Mouse (Mus musculus) forebrain, postnatal 0 days (tissue): ENCODE measurements around the gene Adh4. TPM values are rescaled to one million over a fixed set of nuclear protein-coding genes. Genes with fewer than 3 reads are reported as not detected.

ENCODE experiments used
- ATAC-seq: fragments of 200-750 bp; cut with Nextera tagmentation; 2 replicates; pipeline ENCODE4 v1.8.0; 2017; ENCODE audit warnings: mild to moderate bottlenecking, moderate library complexity
- DNase-seq: peaks from one replicate; pipeline ENCODE4 v3.0.0-alpha.2; 2015
- H3K27ac ChIP-seq: fragments of 300-500 bp; sonication (generic); 2 replicates; pipeline ENCODE4 v1.5.1; 2014; ENCODE audit warnings: low read depth, mild to moderate bottlenecking, antibody characterized with exemption, low read length, moderate library complexity, mixed read lengths
- H3K27me3 ChIP-seq: fragments of 300-500 bp; sonication (generic); 2 replicates; pipeline ENCODE4 v1.6.1; 2014; ENCODE audit warnings: mild to moderate bottlenecking, low read length, mixed read lengths; ENCODE audit not compliant: insufficient read depth
- H3K36me3 ChIP-seq: fragments of 300-500 bp; sonication (generic); 2 replicates; pipeline ENCODE4 v1.6.1; 2014; ENCODE audit warnings: mild to moderate bottlenecking, moderate library complexity; ENCODE audit not compliant: insufficient read depth
- H3K4me1 ChIP-seq: fragments of 300-500 bp; sonication (generic); 2 replicates; pipeline ENCODE4 v1.6.1; 2014; ENCODE audit warnings: antibody characterized with exemption; ENCODE audit not compliant: insufficient read depth
- H3K4me2 ChIP-seq: fragments of 300-500 bp; sonication (generic); 2 replicates; pipeline ENCODE4 v1.6.1; 2014; ENCODE audit warnings: low read depth, mild to moderate bottlenecking, moderate library complexity
- H3K4me3 ChIP-seq: fragments of 300-500 bp; sonication (generic); 2 replicates; pipeline ENCODE4 v1.5.1; 2014; ENCODE audit warnings: low read depth, low read length, mixed read lengths
- H3K9ac ChIP-seq: fragments of 300-500 bp; sonication (generic); 2 replicates; pipeline ENCODE4 v1.6.1; 2014; ENCODE audit warnings: mild to moderate bottlenecking
- H3K9me3 ChIP-seq: fragments of 300-500 bp; sonication (generic); 2 replicates; pipeline ENCODE4 v1.6.1; 2016; ENCODE audit warnings: low read length
- CTCF ChIP-seq: sonication (generic); IDR thresholded peaks from 2 replicates; pipeline ENCODE4 v1.5.1; 2016; ENCODE audit warnings: antibody characterized with exemption, control low read depth, low read depth
- WGBS: fragments of 180-500 bp; shearing (Covaris S2); extraction: QIAGEN DNeasy Blood & Tissue Kit; methylation state at CpG from one replicate; pipeline ENCODE4 v1.1.7; 2014; 5-methylcytosine and 5-hydroxymethylcytosine counted together
- polyA plus RNA-seq: library from polyadenylated mRNA; unstranded; fragments of >200 nt; fragmentation: Nextera tagmentation; extraction: Ambion mirVana; gene quantifications from 2 replicates; pipeline ENCODE4 v1.2.1, GENCODE M21; 2015
- total RNA-seq: library from RNA; depleted of rRNA; stranded (reverse); fragments of >200 nt; gene quantifications from 2 replicates; pipeline ENCODE4 v1.2.3, GENCODE M21; 2014

Adh4 gene
- total and polyA plus RNA-seq, 2 experiments from 2014 or later: not detected

GRCm38 (mm10) chr3:138387155-138387554 lies 28.1 kb upstream of the Adh4 start:
- no peaks in the 10 kb centered on the region for H3K27me3 ChIP-seq
- H3K4me3 ChIP-seq: no peak overlapping the region
- no peak for ATAC-seq
- no peak for DNase-seq
- no peak overlapping the region for H3K4me2 ChIP-seq
- no peaks in the 10 kb centered on the region for H3K4me1 ChIP-seq
- H3K27ac ChIP-seq: no peak overlapping the region
- no peaks in the 10 kb centered on the region for H3K9me3 ChIP-seq
- no peak for TF ChIP-seq CTCF
- H3K9ac ChIP-seq: no peak overlapping the region
- WGBS: 91% methylated on average over 6 of the region's 6 CpGs
- H3K36me3 ChIP-seq: no peaks in the 10 kb centered on the region

DNA sequence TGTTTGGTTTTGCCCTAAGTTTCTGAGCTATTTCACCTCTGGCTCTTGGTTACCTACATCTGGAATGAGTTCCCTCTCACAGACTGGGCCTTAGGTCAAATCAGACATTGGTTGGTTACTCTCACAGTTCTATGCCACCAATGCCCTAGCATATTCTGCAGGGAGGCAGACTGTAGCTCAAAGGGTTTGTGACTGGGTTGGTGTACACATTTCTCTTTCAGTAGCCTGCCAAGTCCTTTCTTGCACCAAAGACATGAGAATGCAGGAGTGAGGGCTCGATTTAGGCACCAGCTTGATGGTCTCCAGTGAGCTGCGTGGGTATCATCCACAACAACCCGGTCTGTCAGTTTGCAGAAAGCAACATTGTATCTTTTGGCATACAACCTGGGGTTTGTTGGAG lies 10.4 kb upstream of the Adh4 start:
- Histone ChIP-seq H3K4me3 (no peak overlapping the region), H3K4me2 (no peak overlapping the region), H3K4me1 (no peaks in the 10 kb centered on the region), H3K27ac (no peak overlapping the region), H3K9me3 (no peaks in the 10 kb centered on the region), H3K36me3 (no peaks in the 10 kb centered on the region), H3K27me3 (no peaks in the 10 kb centered on the region), H3K9ac (no peak overlapping the region)
- ATAC-seq: no peak
- no peak for TF ChIP-seq CTCF
- 70% methylated on average over 3 of the region's 3 CpGs for WGBS
- no peak for DNase-seq

DNA sequence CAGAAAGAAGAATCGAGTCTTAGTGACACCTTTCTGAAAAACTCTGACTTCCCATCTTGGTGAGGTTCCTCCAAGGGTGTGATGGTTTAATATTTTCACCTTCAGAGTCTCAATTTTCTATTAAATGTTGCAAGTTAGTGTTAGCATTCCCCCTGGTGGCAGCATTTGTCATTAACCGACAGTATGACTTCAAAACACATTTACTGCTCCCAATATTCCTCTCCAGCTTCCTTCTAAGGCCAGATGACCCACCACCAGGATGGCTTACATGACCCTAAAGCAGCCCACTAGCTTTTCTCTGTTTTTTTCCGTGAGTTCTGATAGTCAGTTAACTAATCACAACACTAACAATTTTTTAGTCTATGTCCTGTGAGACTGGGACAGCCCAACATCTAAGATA lies 9.9 kb upstream of the Adh4 start:
- H3K4me1 ChIP-seq: no peaks in the 10 kb centered on the region
- 44% methylated on average over 3 of the region's 3 CpGs for WGBS
- no peak for ATAC-seq

DNA sequence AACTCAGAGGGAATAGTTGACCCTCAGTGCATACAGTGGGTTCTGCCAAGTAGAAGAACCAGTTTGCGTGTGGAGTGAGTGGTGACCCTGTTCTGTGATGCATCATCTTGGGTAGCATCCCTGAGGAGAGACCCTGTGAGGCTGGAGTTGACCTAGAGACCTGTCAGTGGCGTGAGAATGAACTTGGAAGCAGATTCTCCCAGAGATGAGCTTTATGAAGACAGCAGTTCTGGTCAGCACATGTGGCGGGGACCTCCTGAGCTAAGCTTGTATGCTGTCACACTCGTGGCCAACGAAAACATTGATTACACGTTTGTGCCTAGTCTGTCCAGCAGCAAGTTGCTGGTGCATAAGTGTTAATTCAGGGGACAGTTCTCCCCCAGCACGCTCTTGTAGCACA lies 9.4 kb upstream of the Adh4 start:
- DNase-seq (no peak), ATAC-seq (no peak)
- Histone ChIP-seq H3K27me3 (no peaks in the 10 kb centered on the region), H3K4me2 (no peak overlapping the region), H3K4me1 (no peaks in the 10 kb centered on the region), H3K4me3 (no peak overlapping the region), H3K9ac (no peak overlapping the region), H3K27ac (no peak overlapping the region), H3K9me3 (no peaks in the 10 kb centered on the region), H3K36me3 (no peaks in the 10 kb centered on the region)
- WGBS: 87% methylated on average over 7 of the region's 7 CpGs
- TF ChIP-seq CTCF: no peak

More for the DNA sequence above, 9.9 kb upstream of the Adh4 start:
- no peaks in the 10 kb centered on the region for H3K27me3 ChIP-seq
- H3K4me2 ChIP-seq: no peak overlapping the region
- peak; percentile 74 for TF ChIP-seq CTCF
- H3K27ac ChIP-seq: no peak overlapping the region
- H3K9me3 ChIP-seq: no peaks in the 10 kb centered on the region
- no peak overlapping the region for H3K9ac ChIP-seq
- peak; percentile 66 for DNase-seq
- H3K4me3 ChIP-seq: no peak overlapping the region
- H3K36me3 ChIP-seq: no peaks in the 10 kb centered on the region

- Histone ChIP-seq H3K36me3 (no peaks in the 10 kb centered on the region), H3K4me1 (no peaks in the 10 kb centered on the region), H3K4me3 (no peak overlapping the region), H3K9me3 (no peaks in the 10 kb centered on the region), H3K27ac (no peak overlapping the region), H3K9ac (no peak overlapping the region), H3K4me2 (no peak overlapping the region), H3K27me3 (no peaks in the 10 kb centered on the region)
- DNase-seq: no peak
- 91% methylated on average over 1 of the region's 1 CpGs for WGBS
- TF ChIP-seq CTCF: no peak
- ATAC-seq: no peak
These were observed 7.3 kb upstream of the Adh4 start for GRCm38 (mm10) chr3:138407920-138408319.

DNA sequence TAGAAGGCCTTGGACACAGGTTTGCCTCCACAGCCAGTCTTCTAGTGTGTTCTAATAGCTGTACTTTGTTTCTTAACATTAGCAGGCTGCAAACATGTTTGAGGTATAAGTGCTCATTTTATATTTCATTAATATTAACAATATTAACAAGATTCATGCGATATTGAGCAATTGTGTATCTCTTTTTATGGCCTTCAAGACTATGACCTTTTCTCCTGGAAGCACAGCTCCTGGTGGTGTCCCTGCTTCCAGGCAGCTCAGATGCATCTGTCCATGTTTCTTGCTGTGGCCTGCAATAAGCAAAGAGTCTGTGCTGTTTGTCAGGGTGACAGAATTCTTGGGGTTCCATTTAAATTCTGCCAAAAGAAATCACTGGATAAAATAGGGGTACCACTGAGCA lies 5.7 kb upstream of the Adh4 start:
- Histone ChIP-seq H3K9me3 (no peaks in the 10 kb centered on the region), H3K27ac (no peak overlapping the region), H3K9ac (no peak overlapping the region), H3K27me3 (no peaks in the 10 kb centered on the region), H3K4me1 (no peaks in the 10 kb centered on the region), H3K4me3 (no peak overlapping the region), H3K4me2 (no peak overlapping the region), H3K36me3 (no peaks in the 10 kb centered on the region)
- WGBS: 86% methylated on average over 1 of the region's 1 CpGs
- DNase-seq (no peak), ATAC-seq (no peak)
- TF ChIP-seq CTCF: no peak

GRCm38 (mm10) chr3:138410211-138410610 lies 5.1 kb upstream of the Adh4 start:
- no peak for ATAC-seq
- Histone ChIP-seq H3K4me1 (no peaks in the 10 kb centered on the region), H3K4me2 (no peak overlapping the region), H3K4me3 (no peak overlapping the region), H3K27me3 (no peaks in the 10 kb centered on the region), H3K36me3 (no peaks in the 10 kb centered on the region), H3K27ac (no peak overlapping the region), H3K9me3 (no peaks in the 10 kb centered on the region), H3K9ac (no peak overlapping the region)
- TF ChIP-seq CTCF: no peak
- 57% methylated on average over 3 of the region's 3 CpGs for WGBS
- no peak for DNase-seq

DNA sequence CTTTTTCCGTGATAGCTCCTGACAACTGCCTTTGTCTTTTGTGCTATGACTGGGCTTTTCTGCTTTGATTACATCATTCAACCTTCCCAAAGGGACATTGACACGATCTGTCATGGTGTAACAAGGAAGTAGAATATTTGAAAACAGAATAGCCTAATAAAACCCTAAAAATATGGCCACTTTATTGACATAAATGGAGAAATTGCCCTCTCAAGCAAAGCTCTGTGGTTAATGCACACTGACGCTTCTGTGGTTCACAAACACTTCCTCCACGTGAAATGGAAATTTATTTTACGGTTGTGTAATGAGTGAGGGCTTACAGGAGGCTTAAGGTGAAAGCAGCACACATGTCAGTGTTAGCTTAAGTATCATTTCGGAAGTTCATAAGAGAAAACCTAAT lies 4.1 kb downstream of the Adh4 start:
- no peak for ATAC-seq

More for the DNA sequence above, 4.1 kb downstream of the Adh4 start:
- no peak for DNase-seq
- TF ChIP-seq CTCF: no peak
- no peak overlapping the region for H3K27ac ChIP-seq
- H3K9ac ChIP-seq: no peak overlapping the region
- H3K4me3 ChIP-seq: no peak overlapping the region
- no peaks in the 10 kb centered on the region for H3K36me3 ChIP-seq
- H3K4me1 ChIP-seq: no peaks in the 10 kb centered on the region
- H3K27me3 ChIP-seq: no peaks in the 10 kb centered on the region
- H3K9me3 ChIP-seq: no peaks in the 10 kb centered on the region
- no peak overlapping the region for H3K4me2 ChIP-seq
- WGBS: 81% methylated on average over 6 of the region's 6 CpGs
